In the genomic region with DNA sequence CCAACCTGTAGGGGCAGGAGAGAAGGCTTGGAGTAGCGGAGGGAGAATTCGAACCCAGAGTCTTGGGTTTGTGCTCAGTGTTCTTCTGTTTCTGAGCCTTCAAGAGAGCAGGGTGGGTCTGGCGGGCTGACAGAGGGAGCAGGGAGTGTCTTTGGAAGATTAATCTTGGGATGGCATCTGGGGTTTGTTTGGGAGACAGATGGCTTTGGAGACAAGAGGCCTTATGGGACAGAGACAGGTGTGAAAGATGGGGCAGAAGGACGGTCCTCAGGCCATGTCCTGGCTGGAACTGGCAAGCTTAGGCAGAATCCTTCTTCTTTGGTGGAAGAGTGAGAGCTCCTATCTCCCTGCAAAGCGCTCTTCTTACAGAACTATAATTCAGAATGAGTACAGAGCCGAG, we compare ENCODE assay signal across 25 mouse cellular contexts. TPM values are rescaled to one million over a fixed set of nuclear protein-coding genes. Genes with fewer than 3 reads are reported as not detected.
DNase-seq lines count a peak whose midpoint lies in the region; ATAC-seq and TF ChIP-seq lines count a peak whose summit lies in the region.
"Had no signal": no experiment of that assay in that cellular context is flagged by ENCODE, and none has a peak within 500 bp of the region (broad histone marks: within the 10 kb centered on the region; RNA-seq: fewer than 3 reads in every experiment).

No protein-coding gene starts in this region.

- intact Hi-C loops in left cerebral cortex, postnatal 4 days (cut with DNase I): no loop called here

- H3K9ac ChIP-seq in embryonic facial prominence, embryonic 14.5 days (ENCODE audit: low read depth, low read length): no peak overlapping the region
- H3K9ac ChIP-seq: embryonic facial prominence, embryonic 12.5 days; heart, embryonic 13.5 days; hindbrain, embryonic 15.5 days; limb, embryonic 13.5 days; liver, embryonic 12.5 days; liver, postnatal 0 days; midbrain, embryonic 13.5 days had no signal

- no peak overlapping the region for H3K4me3 ChIP-seq in cerebellum, adult 2 months (replicated peaks; ENCODE audit: insufficient read depth, low read depth, low read length)
- no peak overlapping the region for H3K4me3 ChIP-seq in embryonic facial prominence, embryonic 14.5 days (ENCODE audit: low read depth, low read length)
- no peak overlapping the region for H3K4me3 ChIP-seq in embryonic facial prominence, embryonic 10.5 days
- H3K4me3 ChIP-seq: embryonic facial prominence, embryonic 12.5 days; erythroblast, embryonic 14.5 days; heart, embryonic 13.5 days; hindbrain, embryonic 10.5 days; hindbrain, embryonic 15.5 days; limb, embryonic 13.5 days; liver, embryonic 12.5 days; midbrain, embryonic 13.5 days had no signal

- peak; percentile 38 to 50 for DNase-seq in cerebellum, adult 2 months
- no peak for DNase-seq in cerebellum, adult 8-10 months
- DNase-seq in embryonic facial prominence, embryonic 14.5 days (ENCODE audit: low spot score): no peak
- no peak for DNase-seq in embryonic facial prominence, embryonic 10.5 days (ENCODE audit: low spot score)
- DNase-seq in left cerebral cortex, postnatal 4 days: peak; percentile 51
- no peak for DNase-seq in left cerebral cortex, adult 8-10 months (ENCODE audit: low spot score in 2 of 2)
- peak; percentile 17 for DNase-seq in ES-CJ7 (ENCODE audit: low read depth, low spot score)
- DNase-seq in thymus, postnatal 36 days: no peak
- DNase-seq: cerebellum, adult 9-10 months; layer of hippocampus, adult 9-11 months; liver, postnatal 0 days; right cerebral cortex, postnatal 4 days; thymus, adult 18-20 months; thymus, postnatal 25 days had no signal

- H3K27ac ChIP-seq in cerebellum, adult 2 months (ENCODE audit: insufficient read depth, low read length): no peak overlapping the region
- H3K27ac ChIP-seq in embryonic facial prominence, embryonic 14.5 days (replicated peaks; ENCODE audit: low read depth, low read length): peak overlapping the region; percentile 56; the same call in 1 of the 2 replicates
- no peak overlapping the region for H3K27ac ChIP-seq in embryonic facial prominence, embryonic 10.5 days (replicated peaks)
- H3K27ac ChIP-seq: embryonic facial prominence, embryonic 12.5 days; liver, embryonic 12.5 days; midbrain, embryonic 13.5 days had no signal

- no peaks in the 10 kb centered on the region for H3K9me3 ChIP-seq in embryonic facial prominence, embryonic 14.5 days (ENCODE audit: control insufficient read depth, low read length)
- no peaks in the 10 kb centered on the region for H3K9me3 ChIP-seq in embryonic facial prominence, embryonic 10.5 days
- H3K9me3 ChIP-seq: embryonic facial prominence, embryonic 12.5 days; G1E; heart, embryonic 13.5 days; hindbrain, embryonic 10.5 days; hindbrain, embryonic 15.5 days; limb, embryonic 13.5 days; liver, embryonic 12.5 days; midbrain, embryonic 13.5 days had no signal

- no peak for TF ChIP-seq POLR2A in cerebellum, adult 2 months (IDR thresholded peaks at IDR 0.05; ENCODE audit: borderline replicate concordance, insufficient read depth, low read length)

- no peak for ATAC-seq in embryonic facial prominence, embryonic 14.5 days (ENCODE audit: low read depth)
- ATAC-seq: inflammation-experienced regulatory T-cells, adult 6 months; liver, embryonic 12.5 days; liver, postnatal 0 days; midbrain, embryonic 13.5 days had no signal

- TF ChIP-seq CTCF in cerebellum, adult 2 months (IDR thresholded peaks at IDR 0.05; ENCODE audit: borderline replicate concordance, insufficient read depth, low read depth, low read length): no peak

- peaks cover 1% of the 10 kb centered on the region; the same call in 1 of the 2 replicates for H3K36me3 ChIP-seq in embryonic facial prominence, embryonic 14.5 days (ENCODE audit: control insufficient read depth, insufficient read depth, low read length)
- peaks cover under 1% of the 10 kb centered on the region for H3K36me3 ChIP-seq in embryonic facial prominence, embryonic 10.5 days (replicated peaks)

- 79% methylated on average over 6 of the region's 6 CpGs for WGBS in cerebellum, adult 2 months
- 85% methylated on average over 6 of the region's 6 CpGs for WGBS in embryonic facial prominence, embryonic 14.5 days
- 92% methylated on average over 6 of the region's 6 CpGs for WGBS in embryonic facial prominence, embryonic 10.5 days

- H3K4me1 ChIP-seq in cerebellum, adult 2 months (ENCODE audit: control insufficient read depth, insufficient read depth, low read length): peaks cover 30% of the 10 kb centered on the region
- H3K4me1 ChIP-seq in embryonic facial prominence, embryonic 14.5 days (ENCODE audit: control insufficient read depth, insufficient read depth, low read length): peaks cover 18% of the 10 kb centered on the region
- peaks cover 41% of the 10 kb centered on the region for H3K4me1 ChIP-seq in embryonic facial prominence, embryonic 10.5 days

- H3K4me2 ChIP-seq in embryonic facial prominence, embryonic 14.5 days (ENCODE audit: low read depth, low read length): no peak overlapping the region
- H3K4me2 ChIP-seq: embryonic facial prominence, embryonic 12.5 days; heart, embryonic 13.5 days; hindbrain, embryonic 15.5 days; liver, embryonic 12.5 days; midbrain, embryonic 13.5 days had no signal

- no peaks in the 10 kb centered on the region for H3K27me3 ChIP-seq in cerebellum, adult 2 months (ENCODE audit: control insufficient read depth, insufficient read depth, low read length)
- H3K27me3 ChIP-seq in embryonic facial prominence, embryonic 14.5 days (replicated peaks; ENCODE audit: control insufficient read depth, insufficient read depth, low read length): no peaks in the 10 kb centered on the region
- no peaks in the 10 kb centered on the region for H3K27me3 ChIP-seq in embryonic facial prominence, embryonic 10.5 days (replicated peaks; ENCODE audit: low read depth, poor library complexity, severe bottlenecking)
- H3K27me3 ChIP-seq: CH12.LX; embryonic facial prominence, embryonic 12.5 days; heart, embryonic 13.5 days; hindbrain, embryonic 15.5 days; limb, embryonic 13.5 days; liver, embryonic 12.5 days; midbrain, embryonic 13.5 days had no signal

RNA-seq across cellular contexts. Expression of a gene that starts 20.6 kb away (rescaled TPM):
- 129 and 136 TPM in 2 replicates for polyA plus RNA-seq in cerebellum, adult 2 months (2012; rRNA removed)
- polyA plus RNA-seq in embryonic facial prominence, embryonic 14.5 days (2014; fragmentation: Nextera tagmentation; extraction: Ambion mirVana): 494 and 574 TPM in 2 replicates
- polyA plus RNA-seq in embryonic facial prominence, embryonic 10.5 days (2016; fragmentation: Nextera tagmentation; extraction: Ambion mirVana): 830 and 831 TPM in 2 replicates
- total RNA-seq in left cerebral cortex, postnatal 4 days (2021): 100 to 1,000 TPM; 220 to 228 TPM
- 100 to 1,000 TPM; 101 to 142 (median 115) TPM for total RNA-seq in left cerebral cortex, adult 8-10 months (2022)

RNA-seq across cellular contexts. Expression of a gene that starts 37.7 kb away (rescaled TPM):
- 12.6 and 19.4 TPM in 2 replicates for polyA plus RNA-seq in cerebellum, adult 2 months (2012; rRNA removed)
- polyA plus RNA-seq in embryonic facial prominence, embryonic 14.5 days (2014; fragmentation: Nextera tagmentation; extraction: Ambion mirVana): 223 and 292 TPM in 2 replicates
- polyA plus RNA-seq in embryonic facial prominence, embryonic 10.5 days (2016; fragmentation: Nextera tagmentation; extraction: Ambion mirVana): 26.0 and 27.5 TPM in 2 replicates
- total RNA-seq in left cerebral cortex, postnatal 4 days (2021): 10 to 100 TPM; 29.6 to 34.4 TPM
- total RNA-seq in left cerebral cortex, adult 8-10 months (2022): 10 to 100 TPM; 18.9 to 27.0 (median 19.5) TPM

RNA-seq across cellular contexts. Expression of a gene that starts 45.3 kb away (rescaled TPM):
- 82.8 and 86.7 TPM in 2 replicates for polyA plus RNA-seq in cerebellum, adult 2 months (2012; rRNA removed)
- polyA plus RNA-seq in embryonic facial prominence, embryonic 14.5 days (2014; fragmentation: Nextera tagmentation; extraction: Ambion mirVana): 87.0 and 88.7 TPM in 2 replicates
- 118 and 125 TPM in 2 replicates for polyA plus RNA-seq in embryonic facial prominence, embryonic 10.5 days (2016; fragmentation: Nextera tagmentation; extraction: Ambion mirVana)
- 10 to 100 TPM; 83.3 to 93.2 TPM for total RNA-seq in left cerebral cortex, postnatal 4 days (2021)
- total RNA-seq in left cerebral cortex, adult 8-10 months (2022): 10 to 100 TPM; 46.7 to 54.7 (median 48.4) TPM

Comparison
In these comparisons a context has a peak if more than half of its experiments do, and no peak if none do; other contexts are left out.
1. DNase-seq: peak in cerebellum, adult 2 months (2 of 2), left cerebral cortex, postnatal 4 days (single experiment) and ES-CJ7 (single experiment); none in cerebellum, adult 8-10 months (single experiment), embryonic facial prominence, embryonic 14.5 days (single experiment), embryonic facial prominence, embryonic 10.5 days (single experiment), left cerebral cortex, adult 8-10 months (0 of 2) and thymus, postnatal 36 days (0 of 2).